In the genomic region with DNA sequence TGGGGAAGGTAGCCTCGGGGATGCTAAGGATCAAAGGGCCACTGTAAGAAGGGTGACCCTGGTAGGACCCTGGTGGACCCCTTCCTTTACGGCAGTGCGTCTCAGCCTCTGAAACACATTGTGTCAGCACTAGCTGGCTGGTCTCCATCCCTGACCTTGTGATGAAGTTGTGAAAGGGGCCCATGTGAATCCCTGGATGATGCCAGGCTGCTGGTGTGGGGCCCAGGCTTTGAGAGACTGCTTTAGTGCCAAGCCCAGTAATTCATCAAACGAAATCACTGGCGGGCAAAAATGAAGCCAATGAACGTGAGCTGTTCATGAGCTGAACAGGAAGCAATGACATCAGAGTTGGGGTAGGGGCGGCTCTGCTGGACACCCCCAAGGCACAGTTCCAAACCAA, we compare ENCODE assay signal across 22 mouse cellular contexts. TPM values are rescaled to one million over a fixed set of nuclear protein-coding genes. Genes with fewer than 3 reads are reported as not detected.
DNase-seq lines count a peak whose midpoint lies in the region; ATAC-seq and TF ChIP-seq lines count a peak whose summit lies in the region.
"Had no signal": no experiment of that assay in that cellular context is flagged by ENCODE, and none has a peak within 500 bp of the region (broad histone marks: within the 10 kb centered on the region; RNA-seq: fewer than 3 reads in every experiment).

No protein-coding gene starts in this region.

- TF ChIP-seq CTCF in heart, adult 2 months (IDR thresholded peaks at IDR 0.05): no peak
- TF ChIP-seq CTCF in midbrain, postnatal 0 days (IDR thresholded peaks at IDR 0.05): no peak

- no peaks in the 10 kb centered on the region for H3K79me2 ChIP-seq in heart, adult 2 months (replicated peaks; ENCODE audit: control insufficient read depth, insufficient read depth, low read length)

- no peak for TF ChIP-seq EP300 in heart, adult 2 months (IDR thresholded peaks at IDR 0.05; ENCODE audit: insufficient read depth, low read depth, low read length)

- ATAC-seq in midbrain, postnatal 0 days (ENCODE audit: low FRiP score): peak; percentile 41; the same call in 1 of the 2 replicates
- ATAC-seq in midbrain, embryonic 16.5 days: no peak
- peak; percentile 59 for ATAC-seq in forebrain, embryonic 16.5 days
- ATAC-seq: activated CD4-positive, CD25-positive, alpha-beta regulatory T cell, adult 4 months; intestine, embryonic 15.5 days had no signal

- 68% methylated on average over 7 of the region's 7 CpGs for WGBS in heart, adult 2 months
- WGBS in midbrain, postnatal 0 days: 67% methylated on average over 7 of the region's 7 CpGs
- 74% methylated on average over 7 of the region's 7 CpGs for WGBS in midbrain, embryonic 16.5 days
- WGBS in forebrain, embryonic 16.5 days: 40% methylated on average over 7 of the region's 7 CpGs

- H3K36me3 ChIP-seq in heart, adult 2 months (ENCODE audit: control insufficient read depth, insufficient read depth, low read length): no peaks in the 10 kb centered on the region
- peaks cover 5% of the 10 kb centered on the region; the same call in 1 of the 2 replicates for H3K36me3 ChIP-seq in midbrain, postnatal 0 days (ENCODE audit: insufficient read depth, low read length)
- no peaks in the 10 kb centered on the region for H3K36me3 ChIP-seq in midbrain, embryonic 16.5 days (ENCODE audit: control insufficient read depth, insufficient read depth, low read length)
- H3K36me3 ChIP-seq in forebrain, embryonic 16.5 days (ENCODE audit: control insufficient read depth, insufficient read depth): no peaks in the 10 kb centered on the region
- H3K36me3 ChIP-seq: embryonic facial prominence, embryonic 10.5 days; heart, embryonic 10.5 days; intestine, embryonic 15.5 days; limb, embryonic 13.5 days; liver, embryonic 15.5 days; midbrain, embryonic 12.5 days had no signal

- no peak overlapping the region for H3K4me2 ChIP-seq in midbrain, postnatal 0 days (ENCODE audit: low read depth, low read length, poor library complexity, severe bottlenecking)
- H3K4me2 ChIP-seq in midbrain, embryonic 16.5 days (ENCODE audit: low read length): no peak overlapping the region
- H3K4me2 ChIP-seq in forebrain, embryonic 16.5 days (ENCODE audit: low read length): no peak overlapping the region
- H3K4me2 ChIP-seq: hindbrain, embryonic 14.5 days; intestine, embryonic 15.5 days; limb, embryonic 13.5 days; liver, embryonic 15.5 days; midbrain, embryonic 12.5 days; neural tube, embryonic 13.5 days had no signal

- intact Hi-C loops in heart, adult 2 months (cut with DNase I): loop anchor here (5.0 kb wide), 1 partner anchor 394 kb away; no protein-coding TSS in a partner anchor

- no peaks in the 10 kb centered on the region for H3K4me1 ChIP-seq in heart, adult 2 months (ENCODE audit: control insufficient read depth, insufficient read depth, low read length)
- H3K4me1 ChIP-seq in midbrain, postnatal 0 days (ENCODE audit: insufficient read depth, low read length): no peaks in the 10 kb centered on the region
- no peaks in the 10 kb centered on the region; the same call in 1 of the 2 replicates for H3K4me1 ChIP-seq in midbrain, embryonic 16.5 days (ENCODE audit: control insufficient read depth, insufficient read depth, low read length)
- peaks cover 10% of the 10 kb centered on the region for H3K4me1 ChIP-seq in forebrain, embryonic 16.5 days (replicated peaks; ENCODE audit: control insufficient read depth, insufficient read depth, low read length)
- H3K4me1 ChIP-seq: heart, embryonic 10.5 days; intestine, embryonic 15.5 days; liver, embryonic 15.5 days had no signal

- peak; percentile 84 for DNase-seq in heart, adult 11 months
- no peak for DNase-seq in heart, adult 2 months
- peak; percentile 56 for DNase-seq in midbrain, postnatal 0 days (ENCODE audit: low spot score)
- peak; percentile 77 for DNase-seq in adrenal gland, postnatal 10 days
- no peak for DNase-seq in urinary bladder, adult 18-20 months (ENCODE audit: low spot score in 2 of 2)
- DNase-seq in heart, adult 18-20 months: no peak
- DNase-seq: cerebellum, adult 2 months; gastrocnemius, postnatal 10 days; kidney, postnatal 25 days; spleen, adult 18-20 months; thymus, postnatal 36 days had no signal

- no peak overlapping the region for H3K27ac ChIP-seq in heart, adult 2 months
- no peak overlapping the region for H3K27ac ChIP-seq in midbrain, postnatal 0 days (ENCODE audit: low read depth, low read length)
- no peak overlapping the region for H3K27ac ChIP-seq in midbrain, embryonic 16.5 days (ENCODE audit: low read length)
- no peak overlapping the region for H3K27ac ChIP-seq in forebrain, embryonic 16.5 days (ENCODE audit: low read length)
- H3K27ac ChIP-seq: embryonic facial prominence, embryonic 10.5 days; heart, embryonic 10.5 days; hindbrain, embryonic 14.5 days; intestine, embryonic 15.5 days; limb, embryonic 13.5 days; liver, embryonic 15.5 days; midbrain, embryonic 12.5 days had no signal

- no peak for TF ChIP-seq POLR2A in heart, adult 2 months (IDR thresholded peaks at IDR 0.05; ENCODE audit: insufficient read depth, low read depth, low read length)

- no peak overlapping the region for H3K4me3 ChIP-seq in heart, adult 2 months
- H3K4me3 ChIP-seq in midbrain, postnatal 0 days (ENCODE audit: low read depth, low read length): no peak overlapping the region
- H3K4me3 ChIP-seq in midbrain, embryonic 16.5 days (ENCODE audit: low read depth, low read length): no peak overlapping the region
- H3K4me3 ChIP-seq in forebrain, embryonic 16.5 days (replicated peaks; ENCODE audit: low read length): no peak overlapping the region
- H3K4me3 ChIP-seq: embryonic facial prominence, embryonic 10.5 days; heart, embryonic 10.5 days; intestine, embryonic 15.5 days; limb, embryonic 13.5 days; liver, embryonic 15.5 days; midbrain, embryonic 12.5 days; neural tube, embryonic 13.5 days had no signal

- no peaks in the 10 kb centered on the region for H3K27me3 ChIP-seq in heart, adult 2 months (ENCODE audit: control insufficient read depth, insufficient read depth, low read length)
- H3K27me3 ChIP-seq in midbrain, postnatal 0 days (ENCODE audit: insufficient read depth, low read length): no peaks in the 10 kb centered on the region
- no peaks in the 10 kb centered on the region for H3K27me3 ChIP-seq in midbrain, embryonic 16.5 days (ENCODE audit: control insufficient read depth, insufficient read depth, low read depth, low read length)
- no peaks in the 10 kb centered on the region for H3K27me3 ChIP-seq in forebrain, embryonic 16.5 days (replicated peaks; ENCODE audit: control insufficient read depth, insufficient read depth, low read length)
- H3K27me3 ChIP-seq: intestine, embryonic 15.5 days; liver, embryonic 15.5 days; midbrain, embryonic 12.5 days; neural tube, embryonic 13.5 days had no signal

- H3K9me3 ChIP-seq in midbrain, postnatal 0 days (ENCODE audit: low read length): no peaks in the 10 kb centered on the region
- H3K9me3 ChIP-seq in midbrain, embryonic 16.5 days (replicated peaks; ENCODE audit: control insufficient read depth, low read length, poor library complexity, severe bottlenecking): no peaks in the 10 kb centered on the region
- H3K9me3 ChIP-seq in forebrain, embryonic 16.5 days (ENCODE audit: control insufficient read depth, low read length): no peaks in the 10 kb centered on the region
- H3K9me3 ChIP-seq: embryonic facial prominence, embryonic 10.5 days; heart, embryonic 10.5 days; intestine, embryonic 15.5 days; limb, embryonic 13.5 days; liver, embryonic 15.5 days; midbrain, embryonic 12.5 days; neural tube, embryonic 13.5 days had no signal

- no peak overlapping the region for H3K9ac ChIP-seq in heart, adult 2 months (ENCODE audit: low read depth, low read length)
- no peak overlapping the region for H3K9ac ChIP-seq in midbrain, postnatal 0 days (replicated peaks; ENCODE audit: low read length, poor library complexity, severe bottlenecking)
- H3K9ac ChIP-seq in midbrain, embryonic 16.5 days (ENCODE audit: low read depth, low read length): no peak overlapping the region
- no peak overlapping the region for H3K9ac ChIP-seq in forebrain, embryonic 16.5 days (replicated peaks; ENCODE audit: low read depth, low read length)
- H3K9ac ChIP-seq: hindbrain, embryonic 14.5 days; intestine, embryonic 15.5 days; limb, embryonic 13.5 days; liver, embryonic 15.5 days; midbrain, embryonic 12.5 days; neural tube, embryonic 13.5 days had no signal

RNA-seq across cellular contexts. Expression of a gene that starts 50.2 kb away (rescaled TPM):
- 1 to 10 TPM; 3.3 to 3.8 TPM for total RNA-seq in heart, adult 2 months (2021)
- polyA plus RNA-seq in heart, adult 2 months (2012; rRNA removed): 2.6 and 4.2 TPM in 2 replicates
- 155 and 183 TPM in 2 replicates for total RNA-seq in midbrain, postnatal 0 days (2014; rRNA removed)
- 24.2 and 28.8 TPM in 2 replicates for polyA plus RNA-seq in midbrain, postnatal 0 days (2015; fragmentation: Nextera tagmentation; extraction: Ambion mirVana)
- polyA plus RNA-seq in midbrain, embryonic 16.5 days (2015; fragmentation: Nextera tagmentation; extraction: Ambion mirVana): 24.7 and 27.3 TPM in 2 replicates
- total RNA-seq in adrenal gland, postnatal 10 days (2021): 1 to 10 TPM; 4.3 to 6.7 TPM
- 13.0 and 16.7 TPM in 2 replicates for polyA plus RNA-seq in forebrain, embryonic 16.5 days (2015; fragmentation: Nextera tagmentation; extraction: Ambion mirVana)
- 1 to 10 TPM; 3.9 to 4.2 TPM for total RNA-seq in heart, adult 18-20 months (2021)
- polyA plus RNA-seq: activated CD4-positive, CD25-positive, alpha-beta regulatory T cell, adult 4 months had no signal

Comparison
In these comparisons a context has a peak if more than half of its experiments do, and no peak if none do; other contexts are left out.
1. DNase-seq: peak in heart, adult 11 months (single experiment), midbrain, postnatal 0 days (single experiment) and adrenal gland, postnatal 10 days (single experiment); none in heart, adult 2 months (0 of 2), urinary bladder, adult 18-20 months (0 of 2) and heart, adult 18-20 months (0 of 2).
2. RNA of a gene that starts 50.2 kb away (total RNA-seq): 155 to 183 TPM in midbrain, postnatal 0 days; 4.3 to 6.7 TPM in adrenal gland, postnatal 10 days, 3.9 to 4.2 TPM in heart, adult 18-20 months and 3.3 to 3.8 TPM in heart, adult 2 months; every median in the first group is over 10 times any median in the second.